Mouse (Mus musculus) right cerebral cortex, postnatal 36 days (tissue): ENCODE data around the gene Hectd1.

Experiments used
- DNase-seq, 2 experiments: peaks; one replicate each; pipeline ENCODE4 v3.0.0; 2022; ENCODE audit warnings: low spot score in 2 of 2, mixed read lengths in 1 of 2

Hectd1 gene

DNA sequence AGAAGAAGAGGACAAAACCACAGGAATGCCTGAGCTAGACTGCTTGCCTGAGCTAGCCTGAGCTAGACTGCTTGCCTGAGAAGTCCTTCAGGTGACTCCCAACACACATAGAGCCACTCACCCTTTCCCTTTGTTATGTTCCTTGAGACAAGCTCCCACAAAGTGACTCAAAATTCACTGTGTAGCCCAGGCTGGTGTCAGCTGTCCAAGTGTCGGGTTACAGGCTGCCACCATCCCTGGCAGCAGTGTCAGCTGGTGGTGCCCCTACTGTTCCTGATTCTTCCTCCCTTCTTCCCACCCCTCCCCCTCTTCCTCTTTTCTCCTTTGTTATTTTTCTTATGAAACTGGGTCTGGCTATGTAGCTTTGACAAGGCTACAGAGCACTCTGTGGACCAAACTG is 125.5 kb downstream of the Hectd1 start:
- DNase-seq, result no peak

- DNase-seq, result no peak
These were observed 127.6 kb downstream of the Hectd1 start for GRCm38 (mm10) chr12:51701723-51702122.

DNA sequence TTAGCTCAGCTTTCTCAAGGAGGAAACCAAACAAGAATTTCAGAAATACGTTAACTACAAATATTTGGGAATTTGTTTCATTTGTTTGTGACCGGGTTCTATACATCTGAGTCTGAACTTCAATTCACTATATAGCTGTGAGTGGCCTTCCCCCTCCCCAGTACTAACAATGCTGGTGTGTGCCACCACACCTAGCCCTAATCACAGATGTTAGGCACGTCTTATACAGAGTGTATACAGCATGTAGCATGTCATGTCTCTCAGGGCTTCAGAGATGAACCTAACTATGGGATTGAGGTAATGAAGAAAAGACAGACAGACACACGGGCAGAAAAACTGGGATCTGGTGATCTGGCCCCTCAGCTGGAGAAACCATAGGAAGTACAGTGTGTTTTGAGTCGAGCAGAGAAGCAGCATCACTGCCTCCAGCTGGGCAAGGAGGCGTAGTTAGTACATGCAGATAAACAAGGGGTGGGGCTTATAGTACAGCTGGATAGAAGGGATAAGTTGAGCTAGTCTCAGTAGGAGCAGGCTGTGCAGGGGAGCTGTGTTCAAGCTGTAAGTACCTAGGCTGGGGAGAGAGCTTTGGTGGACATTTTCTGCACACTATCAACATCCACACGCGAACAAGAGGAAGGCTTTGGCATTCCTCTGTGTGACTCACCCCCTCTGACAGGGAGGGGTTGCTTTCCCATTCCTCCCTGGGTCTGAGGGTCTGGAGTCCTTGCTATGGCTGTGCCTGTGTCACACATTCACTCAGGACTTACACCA is 129.5 kb downstream of the Hectd1 start:
- no peak for DNase-seq

DNA sequence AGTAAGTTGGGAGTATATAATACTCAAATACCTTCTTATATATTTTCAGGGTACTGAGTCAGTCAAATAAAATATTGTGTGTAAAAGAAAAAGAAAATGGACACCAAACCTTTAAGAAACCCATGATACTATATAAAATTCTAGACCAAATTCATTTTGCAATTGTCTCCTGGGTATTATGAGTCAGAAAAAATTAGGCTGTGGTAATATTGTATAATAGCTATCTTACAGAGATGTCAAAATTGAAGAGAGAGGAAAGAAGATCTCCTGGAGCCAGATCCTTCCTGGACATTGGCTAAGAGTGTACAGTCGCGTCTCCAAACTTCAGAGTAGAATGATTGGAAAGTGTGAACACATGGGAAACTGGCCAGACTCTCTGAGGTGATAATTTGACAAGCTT is 133.2 kb downstream of the Hectd1 start:
- no peak for DNase-seq

- DNase-seq, result no peak
These were observed 134.4 kb downstream of the Hectd1 start for GRCm38 (mm10) chr12:51694966-51695365.

DNA sequence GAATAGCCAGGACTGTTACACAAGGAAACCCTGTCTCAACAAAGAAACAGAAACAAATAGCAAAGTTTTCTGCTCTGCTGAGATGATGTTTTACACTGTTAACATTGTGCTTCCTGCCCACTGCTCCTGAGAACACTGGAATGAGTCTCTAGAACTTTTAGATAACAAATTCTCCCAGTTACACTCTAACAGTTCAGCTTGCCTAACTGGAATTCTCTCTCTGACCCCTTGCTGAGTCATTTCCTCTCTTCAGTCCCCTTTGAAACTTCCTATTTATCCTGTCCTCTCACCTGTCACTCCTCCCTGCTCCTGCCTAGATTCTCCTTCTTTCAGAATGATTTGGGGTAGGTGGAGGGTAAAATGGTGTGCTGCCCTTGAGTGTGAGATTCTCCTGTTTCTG is 135.2 kb downstream of the Hectd1 start:
- DNase-seq, result no peak
